Mouse (Mus musculus) ES-E14 (cell line): Measurements from ENCODE around the gene H13.

ENCODE experiments used
- HCFC1 ChIP-seq: IDR thresholded peaks from 2 replicates; pipeline ENCODE4 v1.6.1; 2012; ENCODE audit warnings: low read length, inconsistent platforms, borderline replicate concordance; ENCODE audit not compliant: insufficient read depth
- MAFK ChIP-seq: IDR thresholded peaks from 2 replicates; pipeline ENCODE4 v1.6.1; 2014; ENCODE audit warnings: mild to moderate bottlenecking, low read depth, low read length, inconsistent platforms; ENCODE audit not compliant: insufficient read depth
- ZC3H11A ChIP-seq: IDR thresholded peaks from 2 replicates; pipeline ENCODE4 v1.6.1; 2012; ENCODE audit warnings: low read depth, mild to moderate bottlenecking, inconsistent platforms, low read length, borderline replicate concordance
- ZNF384 ChIP-seq: IDR thresholded peaks from 2 replicates; pipeline ENCODE4 v1.6.1; 2012; ENCODE audit warnings: low read depth, low read length, inconsistent platforms

DNA sequence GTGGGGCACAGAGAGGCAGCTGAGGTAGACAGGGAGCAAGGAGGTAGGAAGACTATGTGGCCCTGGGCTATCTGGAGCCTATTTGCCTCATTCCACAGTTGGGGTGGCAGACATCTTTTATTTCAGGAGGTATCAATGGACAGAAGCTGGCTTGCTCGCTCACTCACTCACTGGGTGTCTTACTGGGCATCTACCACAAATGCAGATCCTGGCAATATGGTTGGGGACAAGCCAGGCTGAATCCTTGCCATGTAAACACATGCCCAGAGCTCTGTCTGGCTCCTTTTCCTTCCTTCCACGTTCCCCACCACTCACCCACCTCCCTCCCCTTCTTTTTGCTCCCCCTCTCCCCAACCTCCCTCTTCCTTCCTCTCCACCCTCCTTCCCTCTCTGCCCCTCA lies 88.2 kb downstream of the H13 start:
- TF ChIP-seq ZC3H11A (no peak), ZNF384 (no peak), MAFK (no peak), HCFC1 (no peak)
